Mouse (Mus musculus): ENCODE results near the gene Mcur1. TPM values are rescaled to one million over a fixed set of nuclear protein-coding genes. Genes with fewer than 3 reads are reported as not detected.

Mcur1 gene
- polyA plus RNA-seq, 1 experiment from 2014 or later = 8.6 TPM

DNA sequence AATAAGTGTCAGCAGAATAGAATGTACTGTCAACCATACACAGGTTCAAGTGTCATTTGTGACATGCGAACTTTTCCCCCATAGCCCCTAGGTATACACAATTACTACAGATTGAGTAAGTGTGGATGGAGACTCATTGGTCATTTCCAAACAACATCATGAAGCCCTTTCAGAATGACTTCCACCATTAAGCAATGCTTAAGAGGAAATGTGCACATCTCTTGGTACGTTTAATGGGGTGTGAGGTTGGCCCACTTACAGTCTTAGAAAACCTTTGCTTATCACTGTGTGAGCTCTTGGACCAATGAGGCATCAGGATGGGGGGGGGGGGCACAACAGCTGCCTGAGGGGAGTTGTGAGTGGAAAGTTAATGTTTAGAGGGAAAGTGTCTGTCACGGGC, 54.2 kb downstream of the Mcur1 start:
- H3K4me1 ChIP-seq (ENCODE audit: control insufficient read depth, insufficient read depth, low read length) = peaks cover 4% of the 10 kb centered on the region; the same call in 1 of the 2 replicates
- WGBS = 88% methylated on average over 3 of the region's 3 CpGs
- H3K9ac ChIP-seq (replicated peaks; ENCODE audit: low read depth, low read length) = no peak overlapping the region
- no peak overlapping the region for H3K4me2 ChIP-seq (ENCODE audit: low read depth, low read length)
- H3K36me3 ChIP-seq (ENCODE audit: control insufficient read depth, insufficient read depth, low read length) = no peaks in the 10 kb centered on the region
- no peaks in the 10 kb centered on the region for H3K27me3 ChIP-seq (ENCODE audit: control insufficient read depth, insufficient read depth, low read length)
- H3K27ac ChIP-seq (ENCODE audit: low read depth, low read length) = no peak overlapping the region
- H3K9me3 ChIP-seq (ENCODE audit: control insufficient read depth, low read length) = no peaks in the 10 kb centered on the region
- no peak for ATAC-seq (ENCODE audit: low read depth)
- H3K4me3 ChIP-seq (ENCODE audit: low read depth, low read length) = no peak overlapping the region

DNA sequence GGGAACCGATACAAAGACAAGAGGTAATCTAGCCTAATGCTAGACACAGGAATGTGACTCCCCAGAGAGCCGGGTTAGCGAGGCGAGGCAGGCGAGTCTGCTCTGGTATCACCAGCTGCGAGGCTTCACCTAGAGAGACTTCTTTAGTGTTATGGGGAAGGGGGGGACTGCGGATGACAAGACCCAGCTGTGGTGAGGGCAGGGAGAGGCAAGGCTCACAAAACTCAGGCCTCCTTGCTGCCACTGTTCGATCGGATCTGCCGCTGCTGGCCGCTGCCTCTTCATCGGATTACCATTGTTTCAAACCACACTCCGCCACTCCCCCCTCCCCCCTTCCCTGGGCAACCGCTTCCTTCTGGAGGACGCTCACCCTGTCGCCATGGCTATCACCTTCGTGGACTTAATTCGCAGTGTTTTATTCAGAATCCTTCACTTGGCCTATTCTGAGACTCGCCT, 56.6 kb downstream of the Mcur1 start:
- Histone ChIP-seq H3K9ac (replicated peaks; ENCODE audit: low read depth, low read length) (peak overlapping the region; percentile 45; the same call in 1 of the 2 replicates), H3K9me3 (ENCODE audit: control insufficient read depth, low read length) (no peaks in the 10 kb centered on the region), H3K27ac (ENCODE audit: low read depth, low read length) (peak overlapping the region; percentile 76), H3K4me2 (ENCODE audit: low read depth, low read length) (peak overlapping the region; percentile 42), H3K36me3 (ENCODE audit: control insufficient read depth, insufficient read depth, low read length) (no peaks in the 10 kb centered on the region), H3K27me3 (ENCODE audit: control insufficient read depth, insufficient read depth, low read length) (no peaks in the 10 kb centered on the region), H3K4me1 (ENCODE audit: control insufficient read depth, insufficient read depth, low read length) (peaks cover 4% of the 10 kb centered on the region; the same call in 1 of the 2 replicates), H3K4me3 (ENCODE audit: low read depth, low read length) (peak overlapping the region; percentile 20; the same call in 1 of the 2 replicates)
- 1% methylated on average over 19 of the region's 19 CpGs for whole genome bisulfite sequencing
- peak; percentile 90 for ATAC-seq (ENCODE audit: low read depth)

DNA sequence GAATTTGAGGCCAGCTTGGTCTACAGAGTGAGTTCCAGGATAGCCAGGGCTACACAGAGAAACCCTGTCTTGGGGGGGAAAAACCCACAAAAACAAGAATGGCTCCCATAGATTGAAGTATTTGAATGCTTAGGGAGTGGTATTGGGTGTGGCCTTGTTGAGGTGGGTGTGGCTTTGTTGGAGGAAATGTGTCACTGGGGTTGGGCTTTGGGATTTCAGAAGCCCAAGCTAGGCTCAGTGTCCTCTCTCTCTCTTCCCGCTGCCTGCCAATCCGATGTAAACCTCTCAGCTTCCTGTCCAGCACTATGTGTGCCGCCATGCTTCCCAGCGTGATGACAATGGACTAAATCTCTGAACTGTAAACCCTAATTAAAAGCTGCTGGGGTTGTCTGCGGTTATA, 58.4 kb downstream of the Mcur1 start:
- Histone ChIP-seq H3K9ac (replicated peaks; ENCODE audit: low read depth, low read length) (no peak overlapping the region), H3K9me3 (ENCODE audit: control insufficient read depth, low read length) (no peaks in the 10 kb centered on the region), H3K4me2 (ENCODE audit: low read depth, low read length) (no peak overlapping the region), H3K27me3 (ENCODE audit: control insufficient read depth, insufficient read depth, low read length) (no peaks in the 10 kb centered on the region), H3K36me3 (ENCODE audit: control insufficient read depth, insufficient read depth, low read length) (no peaks in the 10 kb centered on the region), H3K4me3 (ENCODE audit: low read depth, low read length) (no peak overlapping the region), H3K4me1 (ENCODE audit: control insufficient read depth, insufficient read depth, low read length) (peaks cover 4% of the 10 kb centered on the region; the same call in 1 of the 2 replicates), H3K27ac (ENCODE audit: low read depth, low read length) (no peak overlapping the region)
- no peak for ATAC-seq (ENCODE audit: low read depth)
- WGBS = 74% methylated on average over 5 of the region's 5 CpGs

DNA sequence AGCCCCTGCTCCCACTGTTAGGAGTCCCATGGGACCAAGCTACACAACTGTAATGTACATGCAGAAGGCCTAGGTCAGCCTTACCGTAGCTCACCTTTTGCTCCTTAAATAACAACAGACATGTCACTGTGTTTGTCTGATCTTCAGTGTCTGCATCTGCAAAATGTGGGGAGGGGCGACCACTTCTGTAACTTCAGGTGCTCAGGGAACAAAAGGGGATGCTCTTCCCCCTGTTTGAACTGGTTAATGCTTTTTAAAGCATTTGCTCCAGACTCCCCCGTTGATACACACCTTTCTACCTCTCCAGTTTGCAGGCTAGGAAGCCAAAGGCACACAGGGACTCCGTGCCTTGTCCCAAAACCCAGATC, 59.5 kb downstream of the Mcur1 start:
- Histone ChIP-seq H3K9ac (replicated peaks; ENCODE audit: low read depth, low read length) (no peak overlapping the region), H3K27me3 (ENCODE audit: control insufficient read depth, insufficient read depth, low read length) (no peaks in the 10 kb centered on the region), H3K36me3 (ENCODE audit: control insufficient read depth, insufficient read depth, low read length) (no peaks in the 10 kb centered on the region), H3K9me3 (ENCODE audit: control insufficient read depth, low read length) (no peaks in the 10 kb centered on the region), H3K27ac (ENCODE audit: low read depth, low read length) (no peak overlapping the region), H3K4me1 (ENCODE audit: control insufficient read depth, insufficient read depth, low read length) (peaks cover 4% of the 10 kb centered on the region; the same call in 1 of the 2 replicates), H3K4me2 (ENCODE audit: low read depth, low read length) (no peak overlapping the region), H3K4me3 (ENCODE audit: low read depth, low read length) (no peak overlapping the region)
- 94% methylated on average over 4 of the region's 4 CpGs for WGBS
- no peak for ATAC-seq (ENCODE audit: low read depth)

DNA sequence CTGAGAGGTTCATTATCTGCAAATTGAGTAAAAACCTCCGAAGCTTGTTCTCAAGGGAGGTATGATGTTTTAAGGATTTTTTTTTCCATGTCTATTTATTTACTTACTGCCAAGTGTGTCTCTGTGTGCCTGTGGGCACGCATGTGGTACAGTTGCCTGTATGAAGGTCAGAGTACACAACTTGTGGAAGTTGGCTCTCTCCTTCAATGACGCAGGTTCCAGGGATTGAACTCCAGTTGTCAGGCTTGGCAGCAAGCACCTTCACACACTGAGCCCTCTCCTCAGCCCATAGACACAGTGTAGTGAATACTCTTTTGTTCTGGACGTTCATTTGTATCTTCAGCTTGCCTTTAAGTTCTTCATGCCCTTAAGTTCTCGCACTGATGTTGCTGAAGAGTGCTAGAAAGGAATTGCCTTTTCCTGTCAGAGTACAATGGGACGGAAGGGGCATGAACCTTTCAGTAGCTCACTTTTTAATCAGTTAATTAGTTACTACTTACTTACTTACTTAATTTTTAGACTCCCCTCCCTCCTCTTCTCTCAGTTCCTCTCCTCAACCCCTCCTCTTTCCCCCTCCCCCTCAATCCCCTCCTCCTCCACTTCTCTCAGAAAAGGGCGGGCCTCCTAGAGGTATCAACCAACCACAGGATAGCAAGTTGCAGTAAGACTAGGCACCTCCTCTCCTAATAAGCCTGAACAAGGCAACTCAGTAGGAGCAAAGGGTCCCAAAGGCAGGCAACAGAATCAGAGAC, 60.1 kb downstream of the Mcur1 start:
- Histone ChIP-seq H3K4me1 (ENCODE audit: control insufficient read depth, insufficient read depth, low read length) (peaks cover 4% of the 10 kb centered on the region; the same call in 1 of the 2 replicates), H3K9ac (replicated peaks; ENCODE audit: low read depth, low read length) (no peak overlapping the region), H3K4me2 (ENCODE audit: low read depth, low read length) (no peak overlapping the region), H3K36me3 (ENCODE audit: control insufficient read depth, insufficient read depth, low read length) (no peaks in the 10 kb centered on the region), H3K9me3 (ENCODE audit: control insufficient read depth, low read length) (no peaks in the 10 kb centered on the region), H3K27ac (ENCODE audit: low read depth, low read length) (no peak overlapping the region), H3K27me3 (ENCODE audit: control insufficient read depth, insufficient read depth, low read length) (no peaks in the 10 kb centered on the region), H3K4me3 (ENCODE audit: low read depth, low read length) (no peak overlapping the region)
- 70% methylated on average over 7 of the region's 7 CpGs for WGBS
- ATAC-seq (ENCODE audit: low read depth) = no peak

DNA sequence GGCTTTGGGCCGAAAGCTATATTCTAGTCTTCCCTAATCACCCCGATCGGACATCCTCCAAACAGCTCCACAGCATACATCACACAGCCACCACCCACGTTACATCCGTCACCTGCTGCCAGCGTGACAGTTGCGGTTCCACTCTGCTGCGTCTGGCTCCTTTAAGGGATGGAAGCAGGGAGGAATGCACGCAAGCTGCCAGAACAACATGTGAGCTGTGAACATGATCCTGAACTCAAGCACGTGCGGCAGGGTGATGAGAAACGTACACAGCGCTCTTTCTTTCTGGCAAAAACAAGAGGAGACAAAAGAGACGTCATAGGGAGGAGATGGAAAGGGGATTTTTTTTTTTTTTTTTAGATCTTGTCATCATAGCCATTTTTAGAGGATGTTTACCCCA, 61.1 kb downstream of the Mcur1 start:
- Histone ChIP-seq H3K4me1 (ENCODE audit: control insufficient read depth, insufficient read depth, low read length) (peaks cover 4% of the 10 kb centered on the region; the same call in 1 of the 2 replicates), H3K36me3 (ENCODE audit: control insufficient read depth, insufficient read depth, low read length) (no peaks in the 10 kb centered on the region), H3K4me2 (ENCODE audit: low read depth, low read length) (no peak overlapping the region), H3K27ac (ENCODE audit: low read depth, low read length) (no peak overlapping the region), H3K9me3 (ENCODE audit: control insufficient read depth, low read length) (no peaks in the 10 kb centered on the region), H3K9ac (replicated peaks; ENCODE audit: low read depth, low read length) (no peak overlapping the region), H3K4me3 (ENCODE audit: low read depth, low read length) (no peak overlapping the region), H3K27me3 (ENCODE audit: control insufficient read depth, insufficient read depth, low read length) (no peaks in the 10 kb centered on the region)
- WGBS = 64% methylated on average over 14 of the region's 14 CpGs
- ATAC-seq (ENCODE audit: low read depth) = no peak

DNA sequence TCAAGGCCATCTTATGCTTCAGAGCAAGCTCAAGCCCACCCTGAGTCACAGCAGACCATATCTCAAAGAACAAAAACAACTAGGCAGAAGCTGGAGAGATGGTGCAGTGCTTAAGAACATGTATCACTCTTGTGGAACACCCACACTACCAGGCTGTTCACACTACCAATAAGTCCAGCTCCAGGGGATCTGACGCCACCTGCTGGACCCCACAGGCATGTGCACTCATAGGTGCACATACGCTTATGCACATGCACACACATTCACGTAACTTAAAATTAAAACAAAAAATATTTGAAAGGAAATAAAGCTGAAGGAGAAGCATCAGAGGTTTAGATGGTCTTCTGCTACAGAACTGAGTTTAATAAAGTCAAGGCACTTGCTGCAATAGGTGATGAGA, 62.2 kb downstream of the Mcur1 start:
- Histone ChIP-seq H3K9me3 (ENCODE audit: control insufficient read depth, low read length) (no peaks in the 10 kb centered on the region), H3K27ac (ENCODE audit: low read depth, low read length) (no peak overlapping the region), H3K9ac (replicated peaks; ENCODE audit: low read depth, low read length) (no peak overlapping the region), H3K27me3 (ENCODE audit: control insufficient read depth, insufficient read depth, low read length) (no peaks in the 10 kb centered on the region), H3K36me3 (ENCODE audit: control insufficient read depth, insufficient read depth, low read length) (no peaks in the 10 kb centered on the region), H3K4me3 (ENCODE audit: low read depth, low read length) (no peak overlapping the region), H3K4me2 (ENCODE audit: low read depth, low read length) (no peak overlapping the region), H3K4me1 (ENCODE audit: control insufficient read depth, insufficient read depth, low read length) (no peaks in the 10 kb centered on the region)
- no peak for ATAC-seq (ENCODE audit: low read depth)
- WGBS = over 99% methylated on average over 3 of the region's 3 CpGs

DNA sequence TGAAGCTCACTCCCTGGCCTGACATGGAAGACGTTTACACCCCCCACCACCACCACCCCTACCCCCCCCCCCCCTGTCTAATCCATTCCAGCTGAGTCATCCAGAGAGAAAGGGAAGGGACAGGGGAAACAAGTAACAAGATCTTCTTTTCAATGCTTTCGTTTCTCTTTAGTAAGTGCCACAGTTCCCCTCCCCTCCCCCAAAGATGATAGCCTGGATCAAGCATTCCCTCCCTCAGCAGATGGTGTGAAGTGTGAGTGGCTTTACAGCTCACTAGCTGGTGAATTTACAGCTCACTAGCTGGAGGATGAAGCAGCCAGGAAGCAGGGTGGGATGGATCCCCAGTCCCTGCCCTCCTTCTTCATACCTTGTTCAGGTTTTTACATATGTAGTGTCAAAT, 63.3 kb downstream of the Mcur1 start:
- 4% methylated on average over 2 of the region's 2 CpGs for WGBS
- H3K9me3 ChIP-seq (ENCODE audit: control insufficient read depth, low read length) = no peaks in the 10 kb centered on the region
- H3K4me2 ChIP-seq (ENCODE audit: low read depth, low read length) = no peak overlapping the region
- no peaks in the 10 kb centered on the region for H3K4me1 ChIP-seq (ENCODE audit: control insufficient read depth, insufficient read depth, low read length)
- H3K36me3 ChIP-seq (ENCODE audit: control insufficient read depth, insufficient read depth, low read length) = no peaks in the 10 kb centered on the region
- H3K9ac ChIP-seq (replicated peaks; ENCODE audit: low read depth, low read length) = no peak overlapping the region
- no peak overlapping the region for H3K27ac ChIP-seq (ENCODE audit: low read depth, low read length)
- H3K27me3 ChIP-seq (ENCODE audit: control insufficient read depth, insufficient read depth, low read length) = no peaks in the 10 kb centered on the region
- ATAC-seq (ENCODE audit: low read depth) = no peak
- H3K4me3 ChIP-seq (ENCODE audit: low read depth, low read length) = no peak overlapping the region

DNA sequence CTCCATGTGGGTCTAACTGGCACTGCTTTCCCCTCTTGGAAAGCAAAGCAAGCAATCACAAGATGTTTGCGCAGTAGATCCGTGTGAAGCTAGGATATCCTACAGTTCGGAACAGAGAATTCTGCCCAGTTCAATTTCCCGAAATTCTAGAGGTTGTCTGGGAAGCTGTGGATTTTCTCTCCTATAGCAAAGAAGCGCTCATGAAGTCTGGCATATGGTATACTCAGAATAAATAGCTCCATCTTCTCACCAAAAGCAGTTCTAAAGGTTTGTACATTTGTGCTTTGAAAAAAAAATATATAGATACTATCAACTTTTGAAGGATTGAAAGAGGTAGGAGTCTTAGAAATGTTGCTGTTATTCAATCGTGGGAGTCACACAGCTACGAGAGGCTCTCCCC, 64.3 kb downstream of the Mcur1 start:
- no peak for ATAC-seq (ENCODE audit: low read depth)
- 94% methylated on average over 7 of the region's 7 CpGs for WGBS
- Histone ChIP-seq H3K4me1 (ENCODE audit: control insufficient read depth, insufficient read depth, low read length) (no peaks in the 10 kb centered on the region), H3K36me3 (ENCODE audit: control insufficient read depth, insufficient read depth, low read length) (no peaks in the 10 kb centered on the region), H3K4me3 (ENCODE audit: low read depth, low read length) (no peak overlapping the region), H3K9ac (replicated peaks; ENCODE audit: low read depth, low read length) (no peak overlapping the region), H3K27ac (ENCODE audit: low read depth, low read length) (no peak overlapping the region), H3K4me2 (ENCODE audit: low read depth, low read length) (no peak overlapping the region), H3K27me3 (ENCODE audit: control insufficient read depth, insufficient read depth, low read length) (no peaks in the 10 kb centered on the region), H3K9me3 (ENCODE audit: control insufficient read depth, low read length) (no peaks in the 10 kb centered on the region)
